Mouse (Mus musculus) gonadal fat pad, adult 2 months (tissue): ENCODE measurements around the gene Pknox1. TPM values are rescaled to one million over a fixed set of nuclear protein-coding genes. Genes with fewer than 3 reads are reported as not detected.
"Not testable (repeated sequence)": the region's sequence is repeated elsewhere in the genome, so short reads cannot be mapped to it uniquely, and the experiment has no call there.

Experiments
- DNase-seq: peaks from one replicate; pipeline ENCODE4 v3.0.0-alpha.2; 2012; ENCODE audit warnings: low read depth
- polyA plus RNA-seq: library from polyadenylated mRNA; depleted of rRNA; stranded (reverse); fragments of >200 nt; gene quantifications from 2 replicates; pipeline ENCODE4 v1.2.3, GENCODE M21; 2012; rRNA removed

Gene Pknox1
- polyA plus RNA-seq: 31.3 and 38.2 TPM in 2 replicates

DNA sequence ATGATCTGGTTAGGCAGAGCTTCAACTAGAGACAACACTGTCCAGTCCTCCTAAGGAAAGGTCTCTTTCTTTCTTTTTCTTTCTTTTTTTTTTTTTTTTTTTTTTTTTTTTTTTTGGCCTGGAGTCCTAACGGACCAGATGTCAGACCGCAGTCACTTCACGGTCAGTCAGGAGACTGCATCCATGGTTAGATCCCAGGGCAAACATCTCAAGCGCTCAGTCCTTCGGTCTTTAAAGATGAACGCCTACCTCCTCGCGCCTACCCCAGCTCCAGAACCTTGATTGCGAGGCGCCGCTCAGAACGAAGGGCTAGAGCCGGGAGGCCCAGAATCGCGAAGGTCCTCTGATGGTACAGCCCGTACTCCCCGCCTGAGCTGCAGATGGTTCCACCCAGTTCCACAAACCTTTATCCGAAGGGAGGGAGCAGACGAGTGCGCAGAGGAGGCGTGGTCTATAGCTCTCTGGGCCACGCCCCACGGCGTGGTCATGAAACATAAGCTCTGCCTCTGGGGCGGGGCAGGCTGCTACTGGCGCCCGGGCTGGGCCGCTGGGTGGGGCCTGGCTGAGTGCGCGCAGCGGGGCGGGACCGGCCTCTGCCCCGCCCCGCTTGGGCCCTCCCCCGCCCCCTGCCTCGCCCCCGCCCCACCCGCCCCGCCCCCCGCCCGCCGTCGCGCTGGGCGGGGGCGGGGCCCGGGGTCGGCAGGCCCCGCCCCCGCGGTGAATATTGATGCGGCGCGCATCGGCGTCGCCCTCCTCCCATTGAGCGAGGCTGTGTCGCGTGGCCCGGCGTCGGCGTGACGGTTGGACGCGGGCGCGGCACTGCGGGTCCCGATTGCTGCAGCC lies at the start of gene Pknox1:
Pknox1 (plus strand) TSS at position 720 of the 843 bp plus-strand sequence.
- DNase-seq: peak; percentile 81

DNA sequence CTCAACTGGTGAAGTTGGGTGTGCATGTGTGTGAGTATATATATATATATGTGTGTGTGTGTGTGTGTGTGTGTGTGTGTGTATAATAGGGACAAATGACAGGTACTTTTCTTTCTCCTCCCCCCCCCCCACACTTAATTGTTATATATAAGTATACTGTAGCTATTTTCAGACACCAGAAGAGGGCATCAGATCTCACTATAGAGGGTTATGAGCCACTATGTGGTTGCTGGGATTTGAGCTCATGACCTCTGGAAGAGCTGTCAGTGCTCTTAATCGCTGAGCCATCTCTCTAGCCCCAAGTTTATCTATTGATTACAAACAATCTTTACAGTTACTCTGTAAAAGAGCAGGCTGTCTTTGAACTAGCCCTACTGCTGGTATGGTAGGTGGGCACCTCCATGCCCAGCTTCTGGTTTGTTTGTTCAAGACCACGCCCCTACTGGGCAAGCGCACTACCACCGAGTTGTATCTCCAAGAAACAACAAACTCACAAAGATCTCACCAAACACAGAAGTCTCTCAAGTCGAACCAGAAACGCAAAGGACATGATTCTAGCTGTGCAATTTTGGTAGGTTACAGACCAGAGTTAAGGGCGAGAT lies 45.1 kb upstream of the Pknox1 start:
- DNase-seq: no peak

DNA sequence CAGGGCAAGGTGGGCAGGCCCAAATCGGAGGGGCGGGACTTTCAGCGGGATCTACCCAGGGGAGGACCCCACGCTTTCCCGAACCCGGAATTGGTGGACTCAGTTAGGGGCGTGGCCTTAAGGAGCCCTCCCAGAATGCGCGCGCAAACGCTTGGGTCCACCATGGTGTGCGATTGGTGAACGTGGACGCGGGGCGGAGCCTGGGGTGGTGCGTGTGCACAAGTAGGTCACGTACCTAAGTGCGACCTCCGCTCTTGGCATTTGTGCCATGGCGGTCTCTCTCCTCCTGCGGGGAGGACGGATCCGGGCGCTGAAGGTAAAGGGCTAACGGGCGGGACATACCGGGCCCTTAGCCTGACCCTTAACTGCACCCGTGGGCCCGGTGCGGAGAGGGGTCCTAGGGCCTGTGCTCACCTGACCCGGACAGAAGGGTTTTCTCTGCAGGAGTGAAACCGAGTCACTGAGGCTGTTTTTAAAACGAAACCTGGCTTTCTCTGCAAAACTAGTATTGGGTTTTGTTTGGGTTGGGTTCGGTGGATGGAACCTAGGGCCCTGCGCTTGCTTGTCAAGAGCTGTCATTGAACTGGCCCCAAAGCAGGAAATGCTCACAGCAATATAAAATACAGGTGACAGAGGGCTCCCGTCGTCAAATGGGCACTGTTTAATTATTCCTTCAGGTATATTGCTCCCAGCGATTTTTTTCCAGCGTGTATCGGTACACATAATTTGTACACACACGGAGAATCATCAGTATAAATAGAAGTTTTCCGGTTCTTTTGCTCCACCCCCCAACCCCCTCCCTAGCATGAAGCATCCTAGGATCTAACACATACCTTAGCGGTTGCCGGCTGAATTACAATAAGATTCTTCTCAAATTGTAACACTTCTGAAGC lies 44.3 kb upstream of the Pknox1 start, which contains the start of the genes Wdr4 and Ndufv3:
Wdr4 (minus strand) TSS at position 35 of the 893 bp plus-strand sequence.
Ndufv3 (plus strand) TSS at position 170 of the 893 bp plus-strand sequence.
- peak; percentile 97 for DNase-seq

DNA sequence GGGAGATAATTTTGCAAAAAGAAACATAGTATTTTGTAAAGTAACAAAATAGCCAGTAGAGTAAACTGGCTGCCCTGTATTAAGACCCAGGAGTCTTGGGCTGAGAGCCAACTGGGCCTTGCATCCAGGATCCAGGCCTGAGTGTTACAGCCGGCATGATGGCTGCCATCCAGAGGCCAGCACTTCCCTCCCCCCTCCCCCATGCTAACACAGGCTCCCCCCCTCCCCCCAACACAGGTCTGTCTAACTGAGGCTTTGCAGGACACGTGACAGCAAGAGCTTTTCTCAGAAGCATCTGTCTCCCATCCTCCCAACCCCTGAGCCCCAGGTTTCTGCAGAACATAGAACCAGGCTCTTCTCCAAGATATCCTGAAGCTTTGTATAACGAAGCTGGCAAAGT lies 43.6 kb upstream of the Pknox1 start:
- DNase-seq: no peak

DNA sequence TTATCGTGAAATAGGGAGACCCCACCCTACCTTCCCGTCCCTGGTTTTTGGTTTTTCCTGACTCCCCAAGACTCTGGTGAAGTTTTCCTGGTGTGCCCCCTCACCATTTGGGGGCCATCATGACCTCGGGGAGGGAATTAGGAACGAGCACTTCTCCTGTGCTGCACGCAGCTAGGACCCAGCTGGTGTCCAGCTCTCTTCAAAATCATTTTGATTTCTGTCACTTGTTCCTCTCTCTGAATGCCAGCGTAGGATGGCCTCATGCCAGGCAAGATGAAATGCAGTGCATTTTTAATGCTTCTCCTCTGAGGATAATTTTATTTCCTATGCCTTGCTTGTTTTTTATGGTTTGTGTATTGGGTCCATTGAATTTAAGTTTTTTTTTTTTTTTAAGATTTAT lies 42.6 kb upstream of the Pknox1 start:
- no peak for DNase-seq

DNA sequence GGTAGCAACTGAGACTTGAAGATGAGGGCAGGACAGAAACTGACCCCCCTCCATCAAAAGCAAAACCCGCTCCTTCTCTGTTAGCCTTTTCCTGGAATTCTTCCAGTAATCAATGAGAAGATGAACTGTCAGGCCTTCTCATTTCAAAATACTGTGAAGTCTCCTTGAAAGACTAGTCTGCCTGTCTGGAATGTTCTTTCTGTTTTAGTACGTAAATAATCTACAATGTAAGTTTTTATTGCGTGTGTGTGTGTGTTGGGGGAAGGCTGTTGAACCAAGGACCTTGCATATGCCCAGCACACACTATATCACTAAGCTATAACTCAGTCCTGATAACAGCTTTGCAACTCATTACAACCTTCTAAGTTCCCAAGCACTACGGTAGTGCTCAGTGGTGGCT lies 39.4 kb upstream of the Pknox1 start:
- no peak for DNase-seq

DNA sequence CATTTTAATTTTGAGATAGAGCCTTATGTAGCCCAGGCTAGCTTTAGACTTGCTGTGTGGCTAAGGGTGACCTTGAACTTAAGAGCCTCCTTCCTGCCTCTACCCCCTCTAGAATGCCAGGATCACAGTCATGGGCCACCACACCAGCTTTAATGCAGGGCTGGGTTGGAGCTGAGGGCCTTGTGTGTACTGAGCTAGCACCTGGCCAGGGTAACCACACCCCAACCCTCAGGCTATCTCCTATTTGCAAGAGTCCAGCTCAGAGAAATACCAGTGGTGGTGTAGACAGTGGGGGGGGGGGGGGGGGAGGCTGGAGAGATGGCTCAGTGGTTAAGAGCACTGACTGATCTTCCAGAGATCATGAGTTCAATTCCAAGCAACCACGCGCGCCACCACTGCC lies 38.7 kb upstream of the Pknox1 start:
- no peak for DNase-seq

DNA sequence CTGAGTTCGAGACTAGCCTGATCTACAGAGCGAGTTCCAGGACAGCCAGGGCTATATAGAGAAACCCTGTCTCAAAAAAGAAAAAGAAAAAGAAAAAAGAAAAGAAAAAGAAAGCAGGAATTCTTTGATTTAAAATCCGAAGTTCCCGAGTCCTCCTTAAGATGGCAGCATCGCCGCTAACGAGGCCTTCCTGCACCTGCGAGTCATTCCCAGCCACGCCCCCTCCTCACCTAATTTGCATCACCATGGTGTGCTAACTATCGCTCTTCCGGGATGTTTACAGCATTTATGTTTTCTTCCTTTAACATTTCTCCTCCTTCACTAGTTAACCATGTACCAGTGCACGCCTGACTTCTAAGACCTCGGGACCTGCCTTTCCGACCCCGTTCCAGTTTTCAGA lies 35.2 kb upstream of the Pknox1 start:
- DNase-seq: no peak

DNA sequence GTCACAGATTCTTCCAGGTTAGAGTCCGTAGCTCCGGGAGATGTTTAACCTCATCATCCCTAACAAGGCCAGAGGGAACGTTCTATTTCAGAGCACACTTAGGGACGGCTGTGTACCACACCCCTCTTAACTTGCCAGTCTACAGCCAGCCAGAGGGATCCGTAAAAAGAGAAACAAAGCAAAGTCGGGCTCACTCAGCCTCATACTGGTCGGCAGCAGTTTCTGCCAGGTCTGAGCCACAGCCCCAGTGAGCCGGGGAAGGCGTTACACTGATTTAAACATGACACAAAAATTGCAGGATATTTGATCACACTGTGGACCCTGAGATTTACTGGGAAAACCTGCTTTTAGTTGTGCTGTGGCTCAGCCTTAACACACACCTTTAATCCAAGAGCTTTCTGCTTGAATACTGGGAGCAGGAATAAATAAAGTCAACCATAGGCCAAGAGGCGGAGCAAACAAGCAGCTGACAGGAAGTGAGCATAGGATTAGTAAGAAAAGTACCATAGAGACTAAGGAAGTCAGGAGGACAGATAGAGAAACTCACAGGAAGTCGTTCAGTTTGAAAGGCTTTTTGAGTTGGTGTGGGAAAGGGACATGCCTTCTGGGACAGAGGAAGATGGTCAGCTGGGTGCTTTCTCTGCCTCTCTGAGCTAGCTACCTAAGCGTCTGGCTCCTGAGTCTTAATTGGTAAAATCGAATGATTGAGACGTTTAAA lies 32.9 kb upstream of the Pknox1 start:
- no peak for DNase-seq

DNA sequence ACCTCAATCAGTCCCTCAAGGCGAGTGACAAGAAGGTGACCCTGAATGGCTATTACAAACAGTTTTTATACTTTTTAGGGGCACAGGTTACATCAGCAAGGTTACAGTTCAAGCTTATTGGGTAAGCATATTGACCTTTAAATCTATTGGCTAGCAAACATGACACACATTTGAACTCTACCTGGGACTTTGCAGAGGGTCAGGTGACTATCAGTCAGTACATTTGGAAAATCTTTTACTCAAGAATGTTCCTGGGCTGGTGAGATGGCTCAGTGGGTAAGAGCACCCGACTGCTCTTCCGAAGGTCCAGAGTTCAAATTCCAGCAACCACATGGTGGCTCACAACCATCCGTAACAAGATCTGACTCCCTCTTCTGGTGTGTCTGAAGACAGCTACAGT lies 32.2 kb upstream of the Pknox1 start:
- not testable (repeated sequence) for DNase-seq

DNA sequence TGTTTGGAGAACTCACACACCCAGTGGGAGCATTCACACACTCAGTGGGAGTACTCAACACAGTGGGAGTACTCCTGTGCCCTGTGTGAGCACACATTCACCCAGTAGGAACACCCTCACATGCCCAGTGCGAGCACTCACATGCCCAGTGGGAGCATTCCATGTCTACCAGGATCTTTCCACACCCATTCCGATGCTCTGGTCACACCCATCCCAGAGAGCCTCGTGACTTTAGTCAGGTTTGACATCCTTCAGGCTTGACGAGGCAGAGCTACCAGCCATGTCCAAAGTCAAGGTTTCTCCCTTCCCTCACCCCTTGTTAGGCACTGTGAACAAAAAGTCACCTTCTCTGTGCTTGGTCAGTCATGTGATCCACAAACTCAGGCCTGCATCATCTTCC lies 29.2 kb upstream of the Pknox1 start:
- DNase-seq: no peak

DNA sequence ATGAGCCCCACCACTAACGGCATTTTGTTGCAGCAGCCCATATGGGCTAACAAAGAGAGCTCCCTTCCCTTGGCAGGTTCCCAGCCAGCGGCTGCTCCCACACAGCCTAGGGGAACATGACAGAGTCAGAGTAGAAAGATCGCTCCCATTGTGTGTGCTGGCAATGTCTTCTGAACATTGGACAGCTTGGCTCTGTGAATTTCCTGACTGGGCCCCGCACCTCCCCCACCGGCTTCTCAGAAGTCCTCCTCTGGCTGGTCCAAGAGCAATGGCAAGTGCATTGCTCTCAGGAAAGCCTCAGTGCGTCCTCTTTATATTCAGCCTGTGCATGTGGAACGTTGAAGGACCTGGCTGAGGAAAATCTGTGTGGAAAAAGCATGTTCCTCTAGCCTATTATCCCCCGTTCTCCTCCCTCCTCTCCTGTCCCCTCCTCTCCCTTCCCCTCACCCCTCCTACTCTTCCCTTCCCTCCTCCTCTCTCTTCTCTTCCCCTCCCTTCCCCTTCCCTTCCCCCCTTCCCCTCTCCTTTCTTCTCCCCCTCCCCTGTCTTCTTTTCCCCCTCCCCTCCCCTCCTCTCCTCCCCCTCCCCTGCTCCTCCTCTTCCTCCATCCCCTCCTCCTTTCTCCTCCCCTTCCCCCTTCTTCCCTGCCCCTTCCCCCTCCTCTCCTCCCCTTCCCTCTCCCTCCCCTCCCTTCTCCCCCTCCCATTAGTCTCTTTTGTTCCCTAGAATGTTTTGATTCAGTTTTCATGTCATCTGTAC lies 28.5 kb upstream of the Pknox1 start:
- no peak for DNase-seq

DNA sequence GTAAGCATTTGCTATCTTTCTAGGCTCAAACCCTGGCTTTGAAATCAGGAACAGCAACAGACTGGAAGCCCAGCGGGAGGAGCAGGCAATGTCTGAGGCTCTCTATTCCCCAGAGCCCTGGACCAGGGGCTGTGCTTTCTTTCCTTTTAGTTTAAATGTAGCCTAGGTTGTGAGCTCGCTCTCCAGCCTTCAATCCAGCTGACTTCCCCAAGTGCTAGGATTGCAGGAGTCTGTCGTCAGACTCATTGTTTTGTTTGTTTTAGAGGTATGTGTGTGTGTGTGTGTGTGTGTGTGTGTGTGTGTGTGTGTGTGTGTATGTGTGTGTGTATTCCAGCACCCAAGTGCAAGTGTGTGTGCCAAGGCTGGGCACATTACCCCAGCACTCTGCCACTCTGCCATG lies 24.4 kb upstream of the Pknox1 start:
- no peak for DNase-seq

DNA sequence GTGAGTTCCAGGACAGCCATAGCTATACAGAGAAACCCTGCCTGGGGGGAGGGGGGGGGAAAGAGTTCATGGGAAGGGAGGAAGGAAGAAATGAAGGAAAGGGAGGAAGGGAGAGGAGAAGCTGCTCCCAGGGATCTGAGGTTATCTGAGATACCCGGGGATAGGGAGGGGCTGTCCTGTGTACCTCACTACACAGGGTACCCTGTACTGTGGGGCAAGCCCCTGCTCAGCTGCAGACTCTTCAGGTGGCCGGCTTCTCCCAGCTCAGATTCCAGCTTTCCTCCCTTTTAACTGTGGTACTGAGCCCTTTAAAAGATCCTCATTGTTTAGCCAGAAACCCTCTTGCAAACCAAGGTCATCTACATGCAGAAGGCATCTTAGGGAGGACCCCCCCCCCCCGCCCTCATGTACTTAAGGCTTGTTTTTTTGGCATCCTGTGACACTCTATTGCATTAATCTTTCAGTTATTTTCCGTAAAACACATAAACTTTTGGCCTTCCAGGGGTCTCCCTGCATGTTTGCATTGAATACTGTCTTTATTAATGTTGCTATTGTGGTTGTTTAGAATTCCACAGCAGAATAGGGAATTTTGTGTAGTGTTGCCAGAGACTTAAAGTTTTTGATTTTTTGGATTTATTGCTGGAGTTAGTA lies 23.6 kb upstream of the Pknox1 start:
- no peak for DNase-seq

DNA sequence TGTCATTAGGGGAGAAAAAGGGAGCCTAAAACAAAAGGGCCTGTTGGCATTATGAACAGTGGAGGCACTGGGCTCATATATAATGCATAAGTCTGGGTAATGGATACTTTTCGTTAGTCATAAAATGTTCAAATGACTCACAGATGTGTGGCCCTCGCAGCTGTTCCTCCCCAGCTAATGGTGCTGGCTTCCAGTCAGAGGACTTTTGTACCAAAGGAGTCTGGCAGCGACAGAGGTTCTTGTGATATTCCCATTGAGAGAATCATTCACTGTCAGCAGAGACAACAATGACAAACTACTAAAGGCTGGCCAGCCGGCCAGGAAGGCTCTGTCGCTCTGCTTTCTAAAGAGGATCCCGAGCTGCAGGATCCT lies 23.1 kb upstream of the Pknox1 start:
- DNase-seq: no peak

DNA sequence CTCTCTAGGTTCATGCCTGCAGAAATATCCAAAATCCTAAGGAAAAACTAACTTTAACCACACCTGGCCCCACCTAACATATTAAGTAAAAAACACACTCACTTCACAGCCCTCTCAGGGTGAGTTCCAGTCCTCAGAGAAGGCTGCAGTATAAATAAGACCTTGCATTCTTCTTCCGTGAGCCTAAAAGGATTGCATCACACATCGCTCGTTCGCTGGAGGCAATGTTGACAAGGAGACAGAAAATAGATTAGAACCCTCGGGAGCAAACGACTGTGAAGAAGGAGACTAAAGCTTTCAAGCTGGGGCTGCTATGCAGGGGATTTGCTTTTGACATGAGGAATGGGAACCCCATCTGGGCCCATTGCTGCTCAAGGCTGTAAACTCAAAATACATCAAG lies 21.0 kb upstream of the Pknox1 start:
- DNase-seq: no peak

DNA sequence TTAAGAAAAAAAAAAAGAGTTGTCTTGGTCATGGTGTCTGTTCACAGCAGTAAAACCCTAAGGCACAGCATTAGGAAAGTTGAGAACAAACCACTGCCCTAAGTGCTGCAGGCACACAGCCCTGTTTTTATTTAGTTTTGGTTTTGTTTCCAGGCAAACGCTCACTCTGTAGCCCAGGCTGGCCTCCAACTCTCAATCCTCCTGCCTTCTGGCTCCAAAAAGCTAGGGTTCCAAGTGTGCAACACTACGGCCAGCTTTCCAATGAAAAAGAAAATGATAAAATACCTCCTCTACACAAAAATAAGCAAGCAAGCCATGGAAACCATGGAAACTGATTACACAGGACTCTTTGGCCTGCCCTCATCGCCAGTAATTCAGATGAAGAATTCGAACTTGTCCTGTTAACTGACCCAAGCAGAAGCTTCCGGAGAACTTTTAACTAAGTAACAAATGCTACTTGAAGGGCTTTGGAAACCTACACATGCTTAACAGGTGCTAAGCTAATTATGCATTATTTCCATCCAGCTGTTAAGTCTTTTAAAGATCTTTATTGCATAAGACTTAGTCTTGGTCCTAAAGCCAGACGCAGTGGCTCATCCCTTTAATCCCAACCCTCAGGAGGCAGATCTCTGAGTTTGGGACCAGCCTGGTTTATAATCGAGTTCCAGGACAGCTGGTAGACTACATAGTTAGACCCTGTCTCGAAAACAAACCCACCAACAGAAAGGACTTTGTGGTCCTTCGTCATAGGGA lies 17.9 kb upstream of the Pknox1 start:
- DNase-seq: no peak

DNA sequence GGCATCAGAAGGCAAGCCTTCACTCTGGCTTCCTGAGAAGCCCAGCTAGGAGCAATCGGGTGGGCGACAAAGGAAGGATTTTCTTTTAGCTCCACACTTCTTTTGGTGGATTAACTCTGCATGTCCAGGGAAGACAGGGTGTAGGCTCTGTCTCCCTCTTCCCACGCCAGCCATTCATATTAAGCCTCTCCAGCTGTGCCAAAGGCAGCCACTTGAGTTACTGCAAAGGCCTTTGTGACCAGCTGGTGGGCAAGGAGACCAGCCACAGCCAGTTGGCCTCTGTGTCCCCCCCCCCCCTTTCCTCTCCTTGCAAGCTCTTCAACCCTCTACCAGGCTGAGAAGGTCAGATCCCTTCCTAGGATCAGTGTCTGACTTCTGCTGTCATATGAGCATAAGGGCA lies 16.6 kb upstream of the Pknox1 start:
- DNase-seq: no peak

DNA sequence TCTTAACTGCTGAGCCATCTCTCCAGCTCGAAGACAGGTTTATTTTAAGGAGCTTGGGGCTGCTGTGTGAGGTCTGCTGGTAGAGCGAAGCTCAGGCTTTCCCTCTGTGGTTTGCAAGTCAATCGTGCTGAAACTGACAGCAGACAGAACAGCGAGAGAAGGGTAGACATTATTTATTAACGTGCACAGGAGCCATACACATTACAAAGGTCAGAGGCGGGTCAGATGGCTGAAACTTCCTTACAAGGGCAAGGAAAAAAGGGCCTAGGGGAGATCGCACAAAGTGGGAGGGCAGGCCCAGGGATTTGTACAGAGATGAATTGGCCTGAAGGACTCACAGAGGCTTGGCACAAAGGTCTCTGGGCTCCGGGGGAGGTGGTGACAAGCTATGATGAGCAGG lies 15.1 kb upstream of the Pknox1 start:
- DNase-seq: no peak

DNA sequence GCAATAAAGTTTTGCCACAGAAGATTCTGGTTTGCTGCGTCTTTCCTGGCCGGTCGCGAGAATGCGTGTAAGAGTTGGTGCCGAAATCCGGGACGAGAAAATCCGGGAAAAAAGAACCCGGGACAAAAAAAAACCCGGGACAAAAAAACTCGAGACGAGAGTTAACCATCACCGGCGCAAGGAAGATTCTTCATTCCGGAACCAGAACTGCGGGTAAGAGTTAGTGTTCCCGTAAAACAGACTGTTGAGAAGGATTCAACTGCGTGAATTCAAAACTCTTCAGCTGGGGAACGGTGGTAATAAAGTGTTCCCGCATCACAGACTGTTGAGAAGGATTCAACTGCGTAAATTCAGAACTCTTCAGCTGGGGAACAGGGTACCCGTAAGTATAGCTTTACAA lies 11.9 kb upstream of the Pknox1 start:
- not testable (repeated sequence) for DNase-seq
